Mouse (Mus musculus) thymus, adult 2 months (tissue): ENCODE data around the gene Ercc5. TPM values are rescaled to one million over a fixed set of nuclear protein-coding genes. Genes with fewer than 3 reads are reported as not detected.

Experiments used
- DNase-seq: peaks from one replicate; pipeline ENCODE4 v3.0.0; 2021
- H3K27ac ChIP-seq: fragments of 200-500 bp; 2 replicates; pipeline ENCODE4 v1.5.1; 2012; ENCODE audit warnings: low read length, control low read depth; ENCODE audit not compliant: control insufficient read depth, insufficient read depth
- H3K27me3 ChIP-seq: fragments of 200-500 bp; 2 replicates; pipeline ENCODE4 v1.6.1; 2012; ENCODE audit warnings: mild to moderate bottlenecking, low read length, moderate library complexity, mixed read lengths; ENCODE audit not compliant: control insufficient read depth, insufficient read depth
- H3K36me3 ChIP-seq: fragments of 200-500 bp; 2 replicates; pipeline ENCODE4 v1.6.1; 2012; ENCODE audit warnings: mild to moderate bottlenecking, low read length, moderate library complexity; ENCODE audit not compliant: control insufficient read depth, insufficient read depth
- H3K4me1 ChIP-seq: fragments of 200-500 bp; replicated peaks from 2 replicates; pipeline ENCODE4 v1.6.1; 2012; ENCODE audit warnings: low read length; ENCODE audit not compliant: control insufficient read depth, insufficient read depth
- H3K4me3 ChIP-seq: fragments of 200-500 bp; 2 replicates; pipeline ENCODE4 v1.5.1; 2012; ENCODE audit warnings: mild to moderate bottlenecking, low read length, control low read depth, moderate library complexity; ENCODE audit not compliant: control insufficient read depth, insufficient read depth
- CTCF ChIP-seq: fragments of 200-500 bp; IDR thresholded peaks from 2 replicates; pipeline ENCODE4 v1.5.1; 2012; ENCODE audit warnings: mild to moderate bottlenecking, control low read depth, low read length, moderate library complexity, borderline replicate concordance; ENCODE audit not compliant: control insufficient read depth, poor library complexity, insufficient read depth; ENCODE audit errors: extremely low read depth
- POLR2A ChIP-seq: fragments of 200-500 bp; IDR thresholded peaks from 2 replicates; pipeline ENCODE4 v1.6.1; 2012; ENCODE audit warnings: mild to moderate bottlenecking, low read length, control low read depth, moderate library complexity; ENCODE audit not compliant: control insufficient read depth, poor library complexity, insufficient read depth; ENCODE audit errors: extremely low read depth
- WGBS: fragments of 180-500 bp; shearing (Covaris S2); methylation state at CpG from one replicate; pipeline ENCODE4 v1.1.7; 2018; 5-methylcytosine and 5-hydroxymethylcytosine counted together
- polyA plus RNA-seq: library from polyadenylated mRNA; depleted of rRNA; stranded (reverse); fragments of >200 nt; gene quantifications from 2 replicates; pipeline ENCODE4 v1.2.3, GENCODE M21; 2012; rRNA removed

Ercc5 gene
- polyA plus RNA-seq, 1 experiment, result 5.9 TPM

DNA sequence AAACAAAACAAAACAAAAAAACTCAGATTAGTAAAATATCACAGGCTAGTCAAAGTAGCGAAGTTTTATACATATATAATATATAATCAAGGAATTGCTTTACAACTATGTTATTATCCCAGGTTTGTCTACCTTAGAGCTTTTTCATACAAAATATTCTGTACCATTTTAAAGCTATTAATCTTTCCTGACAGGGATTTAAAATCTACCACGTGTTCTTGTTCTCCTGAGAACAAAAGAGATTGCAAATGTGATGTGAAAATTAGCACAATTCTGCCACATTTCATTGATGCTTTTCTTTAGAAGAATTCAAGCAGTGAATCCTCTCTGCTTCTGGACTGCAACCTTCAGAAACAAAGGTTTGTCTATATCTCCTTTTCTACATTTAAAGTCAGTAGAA lies 66.9 kb downstream of the Ercc5 start:
- WGBS, result 57% methylated on average over 2 of the region's 2 CpGs
- DNase-seq, result no peak
- H3K4me3 ChIP-seq, result no peak overlapping the region

GRCm38 (mm10) chr1:44216352-44217116 lies 69.0 kb downstream of the Ercc5 start:
- H3K27me3 ChIP-seq, result no peaks in the 10 kb centered on the region
- no peak overlapping the region for H3K4me3 ChIP-seq
- H3K4me1 ChIP-seq, result no peaks in the 10 kb centered on the region
- H3K36me3 ChIP-seq, result no peaks in the 10 kb centered on the region
- 90% methylated on average over 2 of the region's 2 CpGs for WGBS
- TF ChIP-seq CTCF (no peak), POLR2A (no peak)
- H3K27ac ChIP-seq, result no peak overlapping the region
- DNase-seq, result no peak

More for the DNA sequence above, 66.9 kb downstream of the Ercc5 start:
- no peaks in the 10 kb centered on the region for H3K36me3 ChIP-seq
- no peaks in the 10 kb centered on the region for H3K4me1 ChIP-seq
- TF ChIP-seq POLR2A (no peak), CTCF (no peak)
- no peak overlapping the region for H3K27ac ChIP-seq
- no peaks in the 10 kb centered on the region for H3K27me3 ChIP-seq

- Histone ChIP-seq H3K4me1 (no peaks in the 10 kb centered on the region), H3K4me3 (no peak overlapping the region), H3K36me3 (no peaks in the 10 kb centered on the region), H3K27me3 (no peaks in the 10 kb centered on the region), H3K27ac (no peak overlapping the region)
- no peak for DNase-seq
- TF ChIP-seq CTCF (no peak), POLR2A (no peak)
- 65% methylated on average over 2 of the region's 2 CpGs for WGBS
Measured at GRCm38 (mm10) chr1:44217118-44217517, 69.6 kb downstream of the Ercc5 start.

DNA sequence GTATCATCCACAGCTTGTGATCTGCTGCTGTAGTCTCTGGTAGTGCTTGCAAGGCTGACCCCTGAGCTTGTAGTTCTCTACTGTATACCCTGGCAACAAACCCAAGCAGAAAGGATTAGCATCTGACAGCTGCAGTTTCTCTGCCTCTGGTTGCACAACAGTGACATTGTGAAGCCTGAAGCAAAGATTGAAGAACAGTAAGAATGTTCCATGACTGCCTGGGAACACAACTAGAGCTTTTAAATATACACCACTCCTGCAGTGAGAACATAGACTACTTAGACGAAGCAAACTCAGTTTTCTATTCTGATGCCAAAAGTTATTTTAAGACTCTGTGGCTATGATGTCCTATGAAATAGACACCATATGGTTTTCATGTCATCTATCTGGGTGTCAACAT lies 71.3 kb downstream of the Ercc5 start, which contains the start of gene Mettl21e:
Gene Mettl21e (minus strand): TSS at position 86 of the 400 bp plus-strand sequence.
- Histone ChIP-seq H3K27me3 (no peaks in the 10 kb centered on the region), H3K36me3 (no peaks in the 10 kb centered on the region), H3K4me3 (no peak within 1 kb of the TSS), H3K4me1 (no peaks in the 10 kb centered on the region), H3K27ac (no peak within 1 kb of the TSS)
- TF ChIP-seq POLR2A, result no peak
- TF ChIP-seq CTCF, result no peak
- WGBS, result 82% methylated on average over 1 of the region's 1 CpGs
- no peak for DNase-seq

DNA sequence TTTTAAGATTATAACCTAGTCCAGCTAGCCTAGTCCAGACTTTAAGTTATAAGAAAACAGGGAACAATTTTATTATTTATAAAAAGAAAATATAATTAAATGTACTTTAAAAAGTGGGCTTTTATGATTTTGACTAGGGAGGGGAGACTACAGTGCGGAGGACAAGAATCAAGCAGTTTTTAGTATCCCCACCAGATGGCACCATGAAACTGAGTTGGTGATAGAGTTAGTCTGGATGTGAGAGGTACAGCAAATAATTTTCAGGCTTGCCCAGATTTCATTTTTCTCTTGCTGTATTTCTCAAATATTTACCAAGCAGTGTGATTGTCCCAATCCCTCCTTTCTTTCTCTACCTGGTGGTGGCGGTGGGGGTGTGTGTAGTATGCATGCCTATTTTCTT lies 81.5 kb downstream of the Ercc5 start:
- Histone ChIP-seq H3K27me3 (no peaks in the 10 kb centered on the region), H3K36me3 (no peaks in the 10 kb centered on the region), H3K4me1 (no peaks in the 10 kb centered on the region), H3K4me3 (no peak overlapping the region), H3K27ac (no peak overlapping the region)
- DNase-seq, result no peak
- 60% methylated on average over 2 of the region's 2 CpGs for WGBS
- TF ChIP-seq POLR2A (no peak), CTCF (no peak)

Other genes with a start within 250 kb of the Ercc5 start
- 12.0 and 13.4 TPM in 2 replicates for gene Tpp2, start 214.1 kb upstream of the Ercc5 start, polyA plus RNA-seq
- 0.08 and 0.42 TPM in 2 replicates for gene Mettl21c, start 127.7 kb upstream of the Ercc5 start, polyA plus RNA-seq
- gene Gm8251, start 85.8 kb upstream of the Ercc5 start, polyA plus RNA-seq, result 0.13 and 0.18 TPM in 2 replicates
- gene Tex30, start 45.3 kb upstream of the Ercc5 start, polyA plus RNA-seq, result 24.3 and 25.1 TPM in 2 replicates
- 10.9 and 11.9 TPM in 2 replicates for gene Kdelc1, start 28.9 kb upstream of the Ercc5 start, polyA plus RNA-seq
- 3.9 and 4.2 TPM in 2 replicates for gene Bivm, start 28.8 kb upstream of the Ercc5 start, polyA plus RNA-seq
- gene Mettl21e, start 71.2 kb downstream of the Ercc5 start, polyA plus RNA-seq, result not detected in 2 replicates